Mouse (Mus musculus): Measurements from ENCODE around the gene Vmn1r55.
"Not testable (repeated sequence)": the region's sequence is repeated elsewhere in the genome, so short reads cannot be mapped to it uniquely, and the experiment has no call there.

Gene Vmn1r55

DNA sequence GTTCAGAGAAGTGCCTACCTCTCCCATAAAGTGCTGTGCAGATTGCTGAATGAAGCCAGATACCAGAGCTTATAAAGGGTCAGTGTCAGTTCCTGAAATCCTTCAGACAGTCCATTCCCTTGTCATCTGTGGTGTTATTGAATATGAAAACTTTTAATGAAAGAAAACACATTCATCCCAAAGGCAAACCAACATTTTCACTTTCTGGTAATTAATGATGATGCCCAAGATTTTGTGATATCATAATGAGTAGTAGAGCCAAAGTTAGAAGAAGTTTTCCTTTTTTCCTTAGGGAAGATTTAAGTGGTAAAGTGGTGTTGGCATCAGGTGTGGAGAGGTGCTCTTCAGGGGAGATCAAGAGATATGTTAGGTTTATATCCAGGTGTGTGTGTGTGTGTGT, at the start of gene Vmn1r55:
TSS of gene Vmn1r55 (minus strand) at position 101 of the 400 bp plus-strand sequence.
- DNase-seq = not testable (repeated sequence)

DNA sequence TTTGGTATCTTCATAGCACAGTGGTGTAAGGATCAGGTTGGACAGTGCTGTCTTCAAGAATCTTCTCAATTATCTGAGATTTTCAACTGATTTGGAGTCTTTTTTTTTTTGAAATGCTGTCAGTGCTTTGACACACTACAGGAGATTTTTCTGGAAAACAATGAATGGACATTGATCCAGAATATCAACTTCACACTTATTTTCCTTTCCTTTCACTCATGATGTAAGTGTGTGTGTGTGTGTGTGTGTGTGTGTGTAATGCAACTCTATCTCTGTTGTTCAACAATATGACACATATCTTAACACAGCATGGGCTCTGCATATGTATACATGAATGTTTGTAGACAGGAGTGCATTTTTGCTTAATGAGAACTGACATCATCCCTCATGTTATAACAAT, 47.2 kb upstream of the Vmn1r55 start, which contains the start of gene Vmn1r56:
TSS of gene Vmn1r56 (minus strand) at position 101 of the 400 bp plus-strand sequence.
- not testable (repeated sequence) for DNase-seq

DNA sequence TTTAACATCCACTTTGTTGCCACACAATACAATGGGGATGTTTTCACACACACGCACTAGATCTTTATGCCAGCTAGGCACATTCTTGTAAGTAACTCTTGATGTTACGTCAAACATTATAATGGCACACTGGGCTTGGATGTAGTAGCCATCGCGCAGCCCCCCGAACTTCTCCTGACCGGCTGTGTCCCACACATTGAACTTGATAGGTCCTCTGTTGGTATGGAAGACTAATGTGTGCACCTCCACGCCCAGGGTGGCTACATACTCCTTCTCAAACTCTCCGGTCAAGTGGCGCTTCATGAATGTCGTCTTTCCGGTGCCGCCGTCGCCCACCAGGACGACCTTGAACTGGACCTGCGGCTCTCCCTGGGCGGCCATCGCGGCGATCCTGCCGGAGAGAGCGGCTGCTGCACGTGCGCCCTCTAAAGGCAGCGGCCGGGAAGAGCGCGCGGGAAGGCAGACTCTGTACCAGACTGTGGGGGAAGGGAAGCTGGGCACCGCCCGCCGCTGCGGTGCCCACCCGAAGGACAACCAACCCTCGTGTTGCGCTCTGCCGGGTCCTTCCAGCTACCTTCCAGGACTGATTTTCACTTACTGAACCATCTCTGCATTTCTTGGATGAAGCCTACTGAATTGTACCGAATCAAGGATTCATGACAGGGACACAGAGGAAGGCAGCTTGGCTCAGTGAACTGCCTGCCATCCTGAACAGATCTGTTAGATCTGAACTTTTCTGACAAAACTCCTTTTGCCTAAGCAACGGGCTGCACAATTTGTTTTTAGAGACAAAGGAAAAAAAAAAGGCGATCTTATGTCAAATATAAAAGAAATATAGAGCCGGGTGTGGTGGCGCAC, 23.7 kb downstream of the Vmn1r55 start, which contains the start of gene Rasl2-9:
TSS of gene Rasl2-9 (minus strand) at position 402 of the 858 bp plus-strand sequence.
- peak; percentile 42 for DNase-seq

DNA sequence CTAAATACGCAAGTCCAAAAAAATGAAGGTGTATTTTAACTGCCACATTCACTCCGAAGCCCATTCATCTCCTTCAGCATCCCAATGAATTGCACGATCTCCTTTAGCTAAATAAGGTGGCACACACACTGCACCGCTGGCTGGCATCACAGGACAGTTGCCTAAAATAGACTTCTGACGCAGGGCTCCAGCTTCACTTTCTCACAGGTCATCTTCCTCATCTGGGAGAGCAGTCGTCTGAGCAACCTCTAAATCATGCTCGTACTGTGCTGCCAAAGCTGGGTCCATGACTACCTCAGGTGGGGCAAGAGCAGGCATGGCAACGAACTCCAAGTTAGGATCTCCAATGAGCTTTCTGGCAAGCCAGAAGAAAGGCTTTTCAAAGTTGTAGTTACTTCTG, 24.4 kb downstream of the Vmn1r55 start:
- no peak for DNase-seq

DNA sequence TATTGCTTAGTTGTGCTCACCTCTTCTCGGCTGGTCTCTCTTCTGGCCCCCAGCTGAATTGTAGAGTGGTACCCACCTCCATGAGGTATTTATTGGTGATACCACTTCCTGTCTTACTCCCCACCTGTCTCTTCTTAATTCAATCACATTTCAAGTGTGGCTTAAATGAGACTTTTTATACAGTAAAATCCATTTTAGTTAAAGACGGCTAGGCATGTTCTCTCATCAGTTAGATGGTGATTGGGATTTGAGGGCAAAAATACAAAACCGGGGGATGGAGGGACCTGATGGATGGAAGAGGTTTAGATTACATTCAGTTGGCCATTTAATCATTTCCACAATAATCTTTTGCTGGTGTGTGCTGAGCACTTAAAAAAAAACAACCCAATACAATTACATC, 32.6 kb downstream of the Vmn1r55 start, which contains the start of gene Rfpl4:
TSS of gene Rfpl4 (minus strand) at position 101 of the 400 bp plus-strand sequence.
- DNase-seq = no peak

DNA sequence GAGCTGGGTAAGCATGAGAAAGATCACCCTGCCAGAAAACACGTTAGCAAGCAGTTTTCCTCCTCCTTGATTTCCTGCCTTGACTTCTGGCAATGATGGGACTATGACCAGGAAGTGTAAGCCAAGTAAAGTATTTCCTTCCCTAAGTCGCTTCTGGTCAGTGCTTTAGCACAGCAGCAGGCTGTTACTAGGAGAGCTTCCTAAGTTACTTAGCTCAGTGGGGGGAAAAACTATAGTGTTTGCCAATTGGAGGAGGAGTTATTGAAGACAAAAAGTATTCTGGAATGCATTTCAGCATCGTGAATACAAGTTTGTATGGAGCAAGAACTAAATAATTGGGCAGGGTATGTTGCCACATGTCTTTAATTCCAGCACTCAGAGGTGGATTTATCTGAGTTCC, 36.8 kb downstream of the Vmn1r55 start:
- no peak for DNase-seq

DNA sequence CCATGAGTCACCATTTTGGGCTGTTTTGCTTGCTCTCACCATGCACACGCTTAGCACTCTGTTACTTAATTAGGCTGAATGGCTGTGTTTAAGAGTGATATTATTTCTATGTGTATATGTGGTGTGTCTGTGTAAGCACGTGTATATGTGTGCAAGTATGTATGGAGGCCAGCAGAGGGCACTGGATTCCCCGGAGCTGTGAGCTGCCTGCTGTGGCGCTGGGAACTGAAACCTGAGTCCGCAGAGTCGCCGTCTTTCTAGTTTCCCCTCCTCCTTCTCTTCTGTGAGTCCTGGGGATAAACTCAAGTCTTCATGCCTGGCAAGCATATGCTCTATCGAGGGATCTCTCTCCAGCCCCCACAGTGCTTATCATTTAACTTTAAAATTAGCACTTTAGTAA, 40.2 kb downstream of the Vmn1r55 start:
- no peak for DNase-seq

DNA sequence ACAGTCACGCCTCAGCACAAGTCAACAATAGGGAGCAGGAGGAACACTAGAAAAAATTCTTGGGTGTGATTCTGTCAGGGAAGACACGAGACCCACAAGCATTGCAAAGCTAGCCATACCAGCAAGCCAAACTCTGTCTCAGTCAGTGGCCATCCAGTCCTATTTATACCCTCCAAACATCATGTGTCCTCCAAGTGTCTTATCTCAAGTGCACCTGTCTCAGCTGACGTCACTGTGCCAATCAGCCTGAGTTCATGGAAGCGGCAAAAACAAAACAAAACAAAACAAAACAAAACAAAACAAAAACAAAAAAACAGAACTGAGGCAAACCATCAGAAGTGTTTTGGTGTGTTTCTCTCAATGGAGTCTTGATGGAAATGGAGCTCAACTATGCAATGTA, 41.2 kb downstream of the Vmn1r55 start:
- no peak for DNase-seq

DNA sequence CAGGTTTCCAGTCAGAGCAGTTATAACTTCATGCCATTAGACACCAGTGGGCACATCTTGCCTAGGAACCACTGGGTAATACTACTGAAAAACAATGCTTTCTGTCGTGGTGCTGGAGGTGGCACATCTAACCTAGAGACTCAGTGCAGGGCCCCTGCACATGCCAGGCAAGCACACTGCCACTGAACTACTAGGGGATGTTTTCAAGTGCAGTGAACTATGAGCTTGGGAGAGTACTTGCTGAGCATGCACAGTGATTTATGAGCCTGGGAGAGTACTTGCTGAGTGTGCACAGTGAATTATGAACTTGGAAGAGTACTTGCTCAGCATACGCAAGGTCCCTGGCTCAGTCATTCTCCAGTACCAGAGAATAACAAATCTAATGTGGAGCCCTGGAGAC, 46.9 kb downstream of the Vmn1r55 start:
- DNase-seq = no peak

- DNase-seq = no peak
Measured at GRCm38 (mm10) chr7:5101066-5101663, 48.3 kb downstream of the Vmn1r55 start.

DNA sequence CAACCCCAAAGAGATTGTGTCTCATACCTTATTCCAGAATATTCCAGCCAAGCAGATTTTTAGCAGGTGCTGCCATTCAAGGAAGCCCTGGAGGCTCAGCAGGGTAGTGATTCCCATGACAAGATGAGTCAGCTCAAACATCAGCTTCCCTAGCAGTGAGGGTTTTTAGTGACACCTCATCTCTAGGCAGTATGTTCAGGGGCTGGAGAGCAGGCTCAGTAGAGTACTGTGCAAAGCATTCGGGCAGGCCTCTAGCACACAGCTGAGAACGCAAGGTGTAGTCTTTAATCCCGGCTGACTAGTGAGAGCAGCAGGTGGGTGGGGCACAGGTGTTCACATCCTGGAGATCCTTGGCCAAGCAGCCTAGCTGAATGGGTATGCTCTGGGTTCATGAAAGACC, 49.7 kb downstream of the Vmn1r55 start:
- no peak for DNase-seq

GRCm38 (mm10) chr7:5098769-5099168, 50.7 kb downstream of the Vmn1r55 start:
- no peak for DNase-seq

DNA sequence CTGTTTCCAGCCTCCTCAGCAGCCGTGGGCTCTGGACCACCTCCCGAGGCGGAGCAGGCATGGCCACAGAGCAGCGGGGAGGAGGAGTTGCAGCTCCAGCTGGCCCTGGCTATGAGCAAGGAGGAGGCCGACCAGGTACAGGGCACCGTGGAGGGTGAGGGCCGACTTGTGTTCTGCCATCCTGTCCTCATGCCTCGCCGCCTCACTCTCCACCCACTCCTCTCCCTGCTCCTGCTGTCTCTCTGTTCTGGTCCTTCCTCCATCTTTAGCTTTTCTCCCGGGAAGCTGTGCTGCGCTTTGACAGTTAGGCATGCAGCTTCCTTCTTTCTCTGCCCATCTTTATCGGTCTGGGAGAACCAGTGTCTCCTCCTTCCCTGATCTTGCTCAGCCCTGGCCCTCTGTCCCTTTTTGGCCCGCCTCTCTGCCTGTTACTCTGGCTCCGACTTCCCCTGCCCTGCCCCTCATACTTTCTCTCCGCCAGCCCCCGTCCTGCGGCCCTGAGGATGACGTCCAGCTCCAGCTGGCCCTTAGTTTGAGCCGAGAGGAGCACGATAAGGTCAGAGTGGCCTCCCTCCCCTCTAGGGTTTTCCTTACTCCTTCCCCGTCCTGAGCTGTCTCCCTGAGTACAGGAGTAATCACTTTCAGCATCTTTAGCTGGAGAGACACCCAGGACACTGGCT, 56.5 kb downstream of the Vmn1r55 start:
- DNase-seq = no peak

DNA sequence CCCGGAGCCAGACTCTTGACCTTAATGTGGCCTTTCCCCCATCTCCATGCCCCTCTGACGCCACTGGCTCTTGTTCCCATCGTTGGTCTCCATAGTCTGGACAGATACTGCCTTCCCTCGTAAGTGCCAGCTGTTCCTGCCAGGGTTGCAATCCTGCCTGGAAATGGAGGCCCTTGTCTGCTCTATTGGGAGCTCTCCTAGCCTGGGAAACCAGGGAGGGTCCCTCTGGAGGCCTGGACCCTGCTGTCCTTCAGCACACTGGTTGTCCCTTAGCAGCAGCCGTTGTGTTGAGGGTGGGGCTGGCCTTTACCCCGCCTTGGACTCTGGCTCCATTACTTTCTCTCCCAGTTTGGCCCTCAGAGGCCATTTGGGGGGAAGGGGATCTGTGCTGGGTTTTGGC, 57.1 kb downstream of the Vmn1r55 start:
- DNase-seq = no peak

DNA sequence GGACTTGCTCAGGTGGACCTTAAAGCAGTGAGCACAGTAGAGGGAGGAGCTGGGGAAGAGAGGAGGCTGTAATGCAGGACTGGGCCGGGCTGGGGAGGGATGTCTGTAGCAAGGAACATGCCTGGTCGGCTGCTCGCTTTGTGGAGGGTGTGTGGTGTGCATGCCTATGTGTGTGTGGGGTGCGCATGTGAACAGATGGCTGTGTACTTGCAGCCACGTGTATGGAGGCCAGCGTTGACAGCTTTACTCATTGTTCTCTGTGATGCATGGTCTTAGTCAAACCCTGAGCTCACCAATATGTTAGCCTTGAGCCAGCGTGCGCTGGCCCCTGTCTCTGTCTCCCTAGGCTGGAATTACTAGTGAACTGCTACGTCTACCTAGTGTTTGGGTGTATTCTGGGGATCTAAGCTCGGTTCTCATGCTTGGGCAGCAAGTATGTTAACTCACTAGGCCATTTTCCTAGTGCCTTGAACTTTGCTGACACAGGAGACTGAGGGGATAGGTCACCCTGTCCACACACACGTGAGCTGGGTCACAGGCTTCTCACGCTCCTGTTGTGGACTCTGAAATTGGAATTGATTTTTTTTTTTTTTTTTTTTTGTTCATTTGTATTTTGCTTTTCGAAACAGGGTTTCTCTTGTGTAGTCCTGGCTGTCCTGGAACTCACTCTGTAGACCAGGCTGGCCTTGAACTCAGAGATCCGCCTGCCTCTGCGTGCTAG, 58.3 kb downstream of the Vmn1r55 start:
- DNase-seq = no peak

DNA sequence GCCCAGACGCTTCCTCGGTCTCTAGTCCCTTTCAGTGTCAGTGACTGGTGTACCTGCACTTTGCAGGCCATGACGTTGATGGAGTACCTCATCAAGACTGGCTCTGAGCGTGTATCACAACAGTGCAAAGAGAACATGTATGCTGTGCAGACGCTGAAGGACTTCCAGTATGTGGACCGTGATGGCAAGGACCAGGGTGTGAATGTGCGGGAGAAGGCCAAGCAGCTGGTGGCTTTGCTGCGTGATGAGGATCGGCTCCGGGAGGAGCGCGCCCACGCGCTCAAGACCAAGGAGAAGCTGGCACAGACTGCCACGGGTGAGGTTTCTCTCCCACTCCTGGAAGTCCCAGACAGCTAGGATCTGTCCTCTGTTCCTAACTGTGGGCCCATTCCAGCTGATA, 59.6 kb downstream of the Vmn1r55 start:
- DNase-seq = no peak

GRCm38 (mm10) chr7:5087886-5088285, 61.6 kb downstream of the Vmn1r55 start:
- peak; percentile 4 for DNase-seq

GRCm38 (mm10) chr7:5086921-5087440, 62.5 kb downstream of the Vmn1r55 start:
- peak; percentile 8 for DNase-seq

GRCm38 (mm10) chr7:5085512-5085911, 64.0 kb downstream of the Vmn1r55 start:
- DNase-seq = no peak

DNA sequence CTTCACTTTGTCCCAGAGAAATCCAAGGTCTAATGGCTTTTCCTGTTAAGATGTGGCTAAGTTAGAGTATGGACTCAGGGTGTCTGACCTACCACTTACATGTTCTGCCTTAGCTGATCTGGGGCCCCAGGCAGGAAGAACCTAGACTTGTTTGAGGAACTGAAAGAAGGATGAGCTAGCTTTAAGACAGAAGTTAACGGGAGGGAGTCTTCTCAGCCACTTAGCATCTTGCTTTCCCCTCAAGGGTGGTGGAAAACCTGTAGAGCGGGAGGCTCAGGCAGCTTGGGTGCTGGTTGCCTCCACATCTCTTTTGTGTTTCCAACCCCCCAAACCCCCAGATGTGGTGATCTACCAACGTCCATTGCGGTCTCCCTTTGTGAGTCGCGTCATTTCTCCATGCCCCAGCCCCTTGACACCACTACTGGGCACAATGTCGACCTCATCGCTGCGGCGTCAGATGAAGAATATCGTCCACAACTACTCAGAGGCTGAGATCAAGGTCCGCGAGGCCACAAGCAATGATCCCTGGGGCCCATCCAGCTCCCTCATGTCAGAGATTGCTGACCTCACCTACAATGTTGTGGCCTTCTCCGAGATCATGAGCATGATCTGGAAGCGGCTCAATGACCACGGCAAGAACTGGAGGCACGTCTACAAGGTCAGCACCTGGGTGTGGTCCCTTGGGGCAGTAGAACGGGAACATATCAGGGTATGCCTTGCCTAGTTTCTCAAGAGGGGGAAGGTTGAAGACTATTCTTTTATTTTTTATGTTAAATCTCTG, 66.0 kb downstream of the Vmn1r55 start:
- DNase-seq = no peak

DNA sequence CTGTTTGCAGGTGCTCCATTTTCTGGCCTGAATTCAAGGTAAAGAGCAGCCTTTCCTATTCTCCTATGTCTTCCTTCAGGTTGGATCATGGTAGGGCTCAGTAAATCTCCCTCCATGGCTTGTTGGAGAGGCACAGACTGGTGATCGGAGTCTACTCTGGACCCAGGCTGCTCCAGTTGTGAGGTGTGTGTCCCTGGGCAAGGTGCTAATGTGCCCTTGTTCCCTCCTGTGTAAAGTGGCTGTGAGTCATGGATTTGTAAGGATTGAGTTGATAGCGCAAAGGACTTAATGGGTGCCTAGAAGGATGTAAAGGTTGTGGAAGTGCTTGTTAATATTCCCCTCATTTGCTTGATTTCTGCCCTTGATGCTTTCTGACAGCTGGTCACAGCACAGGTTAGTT, 67.5 kb downstream of the Vmn1r55 start:
- DNase-seq = no peak

- DNase-seq = no peak
Measured at GRCm38 (mm10) chr7:5081241-5081640, 68.2 kb downstream of the Vmn1r55 start.
